In genomic region chr13:39350668-39351067, GRCm38 (mm10) we compare ENCODE assay signal across 10 mouse cellular contexts.
DNase-seq lines count a peak whose midpoint lies in the region; ATAC-seq lines count a peak whose summit lies in the region.
"Had no signal": no experiment of that assay in that cellular context is flagged by ENCODE, and none has a peak within 500 bp of the region (broad histone marks: within the 10 kb centered on the region; RNA-seq: fewer than 3 reads in every experiment).

No protein-coding gene starts in this region.

- no peaks in the 10 kb centered on the region for H3K36me3 ChIP-seq in hindbrain, embryonic 11.5 days (ENCODE audit: control insufficient read depth, insufficient read depth, low read length)
- H3K36me3 ChIP-seq in hindbrain, embryonic 10.5 days, result no peaks in the 10 kb centered on the region
- H3K36me3 ChIP-seq: limb, embryonic 13.5 days had no signal

- H3K9ac ChIP-seq in hindbrain, embryonic 11.5 days (ENCODE audit: low read depth, low read length), result no peak overlapping the region
- H3K9ac ChIP-seq: limb, embryonic 13.5 days had no signal

- no peak for ATAC-seq in hindbrain, embryonic 11.5 days (ENCODE audit: low FRiP score)
- ATAC-seq in activated CD4-positive, CD25-positive, alpha-beta regulatory T cell, adult 4 months, result no peak

- H3K4me2 ChIP-seq in hindbrain, embryonic 11.5 days (replicated peaks; ENCODE audit: low read depth, low read length), result no peak overlapping the region
- H3K4me2 ChIP-seq: limb, embryonic 13.5 days had no signal

- DNase-seq in hindbrain, embryonic 11.5 days (ENCODE audit: low spot score), result peak; percentile 9
- DNase-seq in hindbrain, embryonic 10.5 days (ENCODE audit: low spot score), result no peak
- peak; percentile 96 for DNase-seq in cerebellum, adult 9-10 months
- peak; percentile 30 to 72 for DNase-seq in layer of hippocampus, adult 18-20 months (ENCODE audit: low spot score in 2 of 2)
- DNase-seq in retina, postnatal 1 day, result peak; percentile 69
- DNase-seq in embryo, embryonic 10.5 days (ENCODE audit: low spot score), result no peak
- no peak for DNase-seq in heart, adult 18-20 months
- DNase-seq: heart, postnatal 4 days had no signal

- no peaks in the 10 kb centered on the region for H3K9me3 ChIP-seq in hindbrain, embryonic 11.5 days (ENCODE audit: control insufficient read depth, low read length)
- H3K9me3 ChIP-seq in hindbrain, embryonic 10.5 days, result no peaks in the 10 kb centered on the region
- H3K9me3 ChIP-seq: limb, embryonic 13.5 days had no signal

- no peak overlapping the region for H3K4me3 ChIP-seq in hindbrain, embryonic 11.5 days (ENCODE audit: low read depth, low read length)
- no peak overlapping the region for H3K4me3 ChIP-seq in hindbrain, embryonic 10.5 days
- H3K4me3 ChIP-seq: limb, embryonic 13.5 days had no signal

- no peaks in the 10 kb centered on the region for H3K27me3 ChIP-seq in hindbrain, embryonic 11.5 days (ENCODE audit: control insufficient read depth, insufficient read depth, low read length)
- no peaks in the 10 kb centered on the region for H3K27me3 ChIP-seq in hindbrain, embryonic 10.5 days (ENCODE audit: insufficient read depth, poor library complexity, severe bottlenecking)
- H3K27me3 ChIP-seq: limb, embryonic 13.5 days had no signal

- 79% methylated on average over 12 of the region's 12 CpGs for WGBS in hindbrain, embryonic 11.5 days
- 79% methylated on average over 12 of the region's 12 CpGs for WGBS in hindbrain, embryonic 10.5 days

- no peak overlapping the region for H3K27ac ChIP-seq in hindbrain, embryonic 11.5 days (ENCODE audit: low read depth, low read length)
- no peak overlapping the region for H3K27ac ChIP-seq in hindbrain, embryonic 10.5 days
- H3K27ac ChIP-seq: limb, embryonic 13.5 days had no signal

- H3K4me1 ChIP-seq in hindbrain, embryonic 11.5 days (replicated peaks; ENCODE audit: control insufficient read depth, insufficient read depth, low read length), result no peaks in the 10 kb centered on the region
- H3K4me1 ChIP-seq in hindbrain, embryonic 10.5 days (replicated peaks), result no peaks in the 10 kb centered on the region
- H3K4me1 ChIP-seq: limb, embryonic 13.5 days had no signal

Comparison
In these comparisons a context has a peak if more than half of its experiments do, and no peak if none do; other contexts are left out.
1. DNase-seq: peak in hindbrain, embryonic 11.5 days (single experiment), cerebellum, adult 9-10 months (single experiment), layer of hippocampus, adult 18-20 months (2 of 2) and retina, postnatal 1 day (single experiment); none in hindbrain, embryonic 10.5 days (single experiment), embryo, embryonic 10.5 days (single experiment) and heart, adult 18-20 months (0 of 2).